Mouse (Mus musculus) forebrain, embryonic 11.5 days (tissue): ENCODE data around the gene Ip6k2. TPM values are rescaled to one million over a fixed set of nuclear protein-coding genes. Genes with fewer than 3 reads are reported as not detected.

Source experiments
- ATAC-seq: fragments of 200-750 bp; cut with Nextera tagmentation; replicated peaks from 2 replicates; pipeline ENCODE4 v1.8.0; 2017; ENCODE audit warnings: moderate TSS enrichment; ENCODE audit not compliant: low FRiP score
- DNase-seq: peaks from one replicate; pipeline ENCODE4 v3.0.0-alpha.2; 2017; ENCODE audit warnings: low spot score
- H3K27ac ChIP-seq: fragments of 300-500 bp; sonication (generic); 2 replicates; pipeline ENCODE4 v1.5.1; 2014; ENCODE audit warnings: low read depth, low read length
- H3K27me3 ChIP-seq: fragments of 300-500 bp; sonication (generic); 2 replicates; pipeline ENCODE4 v1.6.1; 2014; ENCODE audit warnings: mild to moderate bottlenecking, low read length, mixed read lengths; ENCODE audit not compliant: control insufficient read depth, insufficient read depth
- H3K36me3 ChIP-seq: fragments of 300-500 bp; sonication (generic); 2 replicates; pipeline ENCODE4 v1.6.1; 2014; ENCODE audit warnings: mild to moderate bottlenecking, low read length, moderate library complexity, mixed read lengths; ENCODE audit not compliant: control insufficient read depth, insufficient read depth
- H3K4me1 ChIP-seq: fragments of 300-500 bp; sonication (generic); replicated peaks from 2 replicates; pipeline ENCODE4 v1.6.1; 2014; ENCODE audit warnings: low read length, mixed read lengths; ENCODE audit not compliant: control insufficient read depth, insufficient read depth
- H3K4me2 ChIP-seq: fragments of 300-500 bp; sonication (generic); 2 replicates; pipeline ENCODE4 v1.6.1; 2014; ENCODE audit warnings: low read depth, mild to moderate bottlenecking, low read length, moderate library complexity, mixed read lengths; ENCODE audit not compliant: severe bottlenecking
- H3K4me3 ChIP-seq: fragments of 300-500 bp; sonication (generic); 2 replicates; pipeline ENCODE4 v1.5.1; 2014; ENCODE audit warnings: low read depth, low read length
- H3K9ac ChIP-seq: fragments of 300-500 bp; sonication (generic); 2 replicates; pipeline ENCODE4 v1.6.1; 2014; ENCODE audit warnings: low read length
- H3K9me3 ChIP-seq: fragments of 300-500 bp; sonication (generic); 2 replicates; pipeline ENCODE4 v1.6.1; 2016; ENCODE audit warnings: low read length, mixed read lengths; ENCODE audit not compliant: control insufficient read depth
- WGBS: fragments of 180-500 bp; shearing (Covaris S2); extraction: QIAGEN DNeasy Blood & Tissue Kit; methylation state at CpG from one replicate; pipeline ENCODE4 v1.1.7; 2014; 5-methylcytosine and 5-hydroxymethylcytosine counted together
- polyA plus RNA-seq: library from polyadenylated mRNA; unstranded; fragments of >200 nt; fragmentation: Nextera tagmentation; extraction: Ambion mirVana; gene quantifications from 2 replicates; pipeline ENCODE4 v1.2.1, GENCODE M21; 2014

The Ip6k2 gene
- polyA plus RNA-seq, 1 experiment from 2014 or later: 96.6 TPM

DNA sequence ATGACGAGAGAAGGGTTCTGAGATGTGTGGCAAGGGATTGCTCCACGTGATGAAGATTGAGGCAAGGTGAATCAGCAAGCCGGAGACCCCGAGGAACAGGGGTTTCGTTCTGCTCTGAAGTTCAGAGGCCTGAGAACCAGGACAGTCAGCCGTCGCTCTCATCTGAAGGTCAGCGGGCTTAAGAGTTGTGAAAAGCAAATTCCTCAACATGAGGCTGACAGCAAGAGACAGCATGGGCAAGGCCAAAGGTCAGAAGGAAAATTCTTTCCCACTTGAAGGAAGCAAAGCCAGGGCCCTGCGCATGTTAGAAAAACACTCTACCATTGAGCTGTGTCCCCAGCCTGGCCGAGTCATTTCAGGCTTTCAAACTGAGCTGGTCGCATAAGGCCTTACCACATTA, 33.0 kb upstream of the Ip6k2 start:
- H3K4me3 ChIP-seq: no peak overlapping the region
- no peak overlapping the region for H3K4me2 ChIP-seq
- 87% methylated on average over 11 of the region's 11 CpGs for WGBS
- no peaks in the 10 kb centered on the region; the same call in 1 of the 2 replicates for H3K36me3 ChIP-seq
- ATAC-seq (no peak), DNase-seq (no peak)
- no peaks in the 10 kb centered on the region for H3K27me3 ChIP-seq
- no peak overlapping the region for H3K9ac ChIP-seq
- H3K9me3 ChIP-seq: no peaks in the 10 kb centered on the region
- H3K27ac ChIP-seq: no peak overlapping the region
- H3K4me1 ChIP-seq: no peaks in the 10 kb centered on the region

DNA sequence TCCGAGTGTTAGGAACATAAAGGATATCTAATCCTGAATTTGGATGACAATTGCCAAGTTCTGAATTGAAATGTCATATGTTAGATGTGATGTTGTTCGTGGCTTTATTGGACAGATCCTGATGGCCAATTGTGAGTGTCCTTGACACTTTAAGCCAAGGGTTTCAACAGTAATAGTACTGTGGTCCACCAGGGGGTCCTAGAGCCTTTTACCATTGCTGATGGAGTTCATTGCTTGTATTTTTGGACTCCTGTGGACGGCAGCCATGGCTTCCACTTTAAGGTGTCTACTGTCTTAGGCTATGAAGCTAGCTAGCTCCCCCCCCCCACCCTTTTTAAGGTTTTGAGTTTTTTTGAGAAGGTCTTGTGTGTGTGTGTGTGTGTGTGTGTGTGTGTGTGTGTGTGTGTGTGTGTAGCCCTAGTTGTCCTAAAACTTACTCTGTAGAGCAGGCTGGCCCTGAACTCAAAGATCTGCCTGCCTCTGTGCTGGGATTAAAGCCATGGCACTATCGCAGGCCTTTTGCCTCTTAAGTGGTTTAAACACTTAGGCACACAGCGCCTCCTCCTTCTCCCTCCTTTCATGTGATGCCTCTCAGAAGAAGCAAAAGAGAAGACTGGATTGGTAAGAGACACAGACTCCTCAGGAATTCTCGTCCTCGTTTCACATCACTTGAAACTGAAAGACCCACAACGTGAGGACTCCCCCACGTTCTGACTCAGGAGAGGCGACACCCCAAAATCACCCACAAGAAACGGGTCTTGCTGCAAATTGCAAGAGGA, 31.3 kb upstream of the Ip6k2 start:
- no peak overlapping the region for H3K4me2 ChIP-seq
- H3K9me3 ChIP-seq: no peaks in the 10 kb centered on the region
- ATAC-seq (no peak), DNase-seq (no peak)
- H3K4me1 ChIP-seq: no peaks in the 10 kb centered on the region
- no peak overlapping the region for H3K27ac ChIP-seq
- no peak overlapping the region for H3K9ac ChIP-seq
- WGBS: 87% methylated on average over 11 of the region's 11 CpGs
- H3K27me3 ChIP-seq: no peaks in the 10 kb centered on the region
- no peak overlapping the region for H3K4me3 ChIP-seq
- H3K36me3 ChIP-seq: no peaks in the 10 kb centered on the region; the same call in 1 of the 2 replicates

DNA sequence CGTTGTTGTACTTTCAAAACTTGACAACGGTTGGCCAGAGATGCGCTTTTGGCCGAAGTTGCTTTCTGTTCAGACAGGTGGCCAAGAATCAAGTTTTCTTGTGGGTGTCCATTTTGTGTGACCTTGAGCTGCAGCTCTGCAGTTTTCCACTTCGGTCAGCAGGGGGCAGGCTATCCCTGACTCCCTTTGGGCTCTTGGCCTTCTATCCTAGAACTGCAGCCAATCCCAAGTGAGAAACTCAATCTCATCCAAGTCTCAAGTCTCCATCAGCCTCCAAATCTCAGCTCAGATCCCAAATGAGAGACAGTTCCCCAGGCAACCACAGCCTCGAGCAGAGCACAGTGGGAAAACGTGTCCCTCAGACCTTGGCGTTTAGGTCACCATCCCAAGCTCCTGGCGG, 30.3 kb upstream of the Ip6k2 start:
- DNase-seq: peak; percentile 70
- no peaks in the 10 kb centered on the region; the same call in 1 of the 2 replicates for H3K36me3 ChIP-seq
- H3K27me3 ChIP-seq: no peaks in the 10 kb centered on the region
- H3K4me1 ChIP-seq: no peaks in the 10 kb centered on the region
- no peak overlapping the region for H3K4me3 ChIP-seq
- H3K27ac ChIP-seq: no peak overlapping the region
- no peak overlapping the region for H3K4me2 ChIP-seq
- WGBS: 72% methylated on average over 9 of the region's 9 CpGs
- ATAC-seq: no peak
- no peak overlapping the region for H3K9ac ChIP-seq
- H3K9me3 ChIP-seq: no peaks in the 10 kb centered on the region

DNA sequence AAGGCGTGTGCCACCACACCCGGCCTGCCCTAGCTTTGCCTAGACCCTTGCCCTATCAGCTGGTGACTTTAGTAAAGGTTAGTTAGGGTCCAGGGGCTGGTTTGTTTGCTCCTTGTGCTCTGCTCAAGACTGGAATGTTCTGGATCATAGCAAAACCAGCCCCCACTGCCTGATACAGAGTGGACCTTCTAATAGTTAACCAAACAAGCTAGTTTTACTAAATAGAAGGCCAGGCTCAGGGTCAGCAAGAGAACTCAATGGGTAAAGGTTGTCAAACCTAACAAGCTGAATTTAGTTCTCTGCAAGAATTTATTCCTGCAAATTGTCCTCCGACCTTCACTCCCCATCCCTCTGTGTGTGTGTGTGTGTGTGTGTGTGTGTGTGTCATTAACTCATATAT, 29.6 kb upstream of the Ip6k2 start:
- Histone ChIP-seq H3K27me3 (no peaks in the 10 kb centered on the region), H3K4me3 (no peak overlapping the region), H3K27ac (no peak overlapping the region), H3K4me2 (no peak overlapping the region), H3K9ac (no peak overlapping the region), H3K9me3 (no peaks in the 10 kb centered on the region), H3K36me3 (no peaks in the 10 kb centered on the region), H3K4me1 (no peaks in the 10 kb centered on the region)
- WGBS: 91% methylated on average over 3 of the region's 3 CpGs
- ATAC-seq: no peak
- no peak for DNase-seq

DNA sequence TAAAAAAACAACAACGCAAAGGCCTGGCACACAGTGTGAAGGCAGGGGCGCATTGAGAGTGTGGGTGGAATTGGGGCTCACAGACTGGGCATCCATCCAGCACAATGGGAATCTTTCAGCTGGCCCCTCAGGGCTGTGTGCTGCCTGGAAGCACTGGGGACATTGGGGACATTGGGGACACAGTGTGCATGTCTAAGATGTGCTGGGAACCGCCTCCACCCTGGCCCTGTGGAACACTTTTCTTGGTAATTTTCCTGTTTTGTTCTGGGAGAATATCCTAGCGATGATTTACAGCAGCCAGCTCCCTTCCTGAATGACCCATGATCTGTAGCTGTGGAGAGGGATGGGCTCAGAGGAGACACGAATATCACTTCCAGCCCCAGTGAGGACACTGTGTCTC, 29.2 kb upstream of the Ip6k2 start:
- Histone ChIP-seq H3K9me3 (no peaks in the 10 kb centered on the region), H3K4me2 (no peak overlapping the region), H3K27ac (no peak overlapping the region), H3K4me1 (no peaks in the 10 kb centered on the region), H3K4me3 (no peak overlapping the region), H3K27me3 (no peaks in the 10 kb centered on the region), H3K9ac (no peak overlapping the region), H3K36me3 (no peaks in the 10 kb centered on the region)
- DNase-seq: no peak
- ATAC-seq: no peak
- WGBS: 92% methylated on average over 5 of the region's 5 CpGs

DNA sequence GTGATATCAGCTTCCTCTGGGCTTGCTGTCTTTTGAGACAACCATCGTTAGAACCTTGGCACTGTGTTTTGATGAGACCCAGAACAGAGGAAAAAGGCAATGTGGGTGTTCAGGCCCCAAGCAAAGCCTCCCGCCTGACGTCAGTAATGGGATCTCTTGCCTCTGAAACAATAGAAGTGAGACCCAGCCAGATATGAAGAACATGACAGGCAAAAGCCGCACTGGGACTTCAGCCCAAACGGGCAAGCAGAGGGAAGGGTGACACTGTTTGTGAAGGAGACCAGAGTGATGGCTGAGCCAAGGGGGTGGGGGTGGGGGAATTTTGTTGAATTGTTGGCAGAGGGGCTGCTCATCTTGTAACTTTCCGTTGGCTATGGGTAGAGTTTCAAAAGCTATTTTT, 26.2 kb upstream of the Ip6k2 start:
- Histone ChIP-seq H3K9me3 (no peaks in the 10 kb centered on the region; the same call in 1 of the 2 replicates), H3K4me3 (no peak overlapping the region), H3K4me1 (no peaks in the 10 kb centered on the region), H3K36me3 (no peaks in the 10 kb centered on the region), H3K27ac (no peak overlapping the region), H3K27me3 (no peaks in the 10 kb centered on the region), H3K4me2 (no peak overlapping the region), H3K9ac (no peak overlapping the region)
- WGBS: 70% methylated on average over 6 of the region's 6 CpGs
- ATAC-seq: no peak
- no peak for DNase-seq

DNA sequence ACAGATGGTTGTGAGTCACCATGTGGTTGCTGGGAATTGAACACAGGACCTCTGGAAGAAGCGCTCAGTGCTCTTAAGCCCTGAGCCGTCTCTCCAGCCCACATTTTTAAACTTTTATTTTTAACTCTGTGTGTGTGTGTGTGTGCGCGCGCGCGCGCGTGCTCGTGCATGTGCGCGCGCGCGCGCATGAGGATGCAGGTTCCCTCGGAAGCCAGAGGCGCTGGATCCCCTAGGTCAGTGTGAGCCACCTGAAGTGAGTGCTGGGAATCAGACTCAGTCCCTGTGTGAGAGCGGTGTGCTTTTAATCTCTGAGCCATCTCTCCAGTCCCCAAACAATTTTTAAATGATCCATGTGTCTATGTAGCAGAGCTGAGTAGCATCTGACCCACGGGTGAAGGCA, 24.5 kb upstream of the Ip6k2 start:
- ATAC-seq (no peak), DNase-seq (no peak)
- Histone ChIP-seq H3K9me3 (no peaks in the 10 kb centered on the region; the same call in 1 of the 2 replicates), H3K4me3 (no peak overlapping the region), H3K4me1 (no peaks in the 10 kb centered on the region), H3K27me3 (no peaks in the 10 kb centered on the region), H3K36me3 (no peaks in the 10 kb centered on the region), H3K9ac (no peak overlapping the region), H3K27ac (no peak overlapping the region), H3K4me2 (no peak overlapping the region)
- 96% methylated on average over 20 of the region's 20 CpGs for WGBS

DNA sequence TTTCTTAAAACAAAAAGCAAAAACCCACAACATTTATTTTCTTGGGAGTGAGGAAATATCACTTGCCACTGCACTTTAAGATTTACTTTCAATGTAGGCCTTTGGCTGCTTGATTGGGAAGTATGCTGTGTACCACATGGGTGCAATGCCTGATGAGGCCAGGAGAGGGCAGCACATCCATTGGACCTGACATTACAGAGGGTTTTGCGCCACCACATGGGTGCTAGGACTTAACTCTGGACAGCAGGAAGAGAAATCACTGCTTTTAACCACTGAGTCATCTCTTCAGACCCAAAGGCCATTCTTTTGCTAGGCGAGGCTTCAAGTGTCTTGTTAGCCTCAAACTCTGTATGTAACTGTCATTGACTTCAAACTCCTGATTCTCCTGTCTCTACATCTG, 23.8 kb upstream of the Ip6k2 start:
- ATAC-seq (no peak), DNase-seq (peak; percentile 72)
- Histone ChIP-seq H3K27ac (no peak overlapping the region), H3K27me3 (no peaks in the 10 kb centered on the region), H3K9ac (no peak overlapping the region), H3K4me2 (no peak overlapping the region), H3K4me3 (no peak overlapping the region), H3K36me3 (no peaks in the 10 kb centered on the region), H3K4me1 (no peaks in the 10 kb centered on the region), H3K9me3 (no peaks in the 10 kb centered on the region; the same call in 1 of the 2 replicates)
- WGBS: 70% methylated on average over 2 of the region's 2 CpGs

DNA sequence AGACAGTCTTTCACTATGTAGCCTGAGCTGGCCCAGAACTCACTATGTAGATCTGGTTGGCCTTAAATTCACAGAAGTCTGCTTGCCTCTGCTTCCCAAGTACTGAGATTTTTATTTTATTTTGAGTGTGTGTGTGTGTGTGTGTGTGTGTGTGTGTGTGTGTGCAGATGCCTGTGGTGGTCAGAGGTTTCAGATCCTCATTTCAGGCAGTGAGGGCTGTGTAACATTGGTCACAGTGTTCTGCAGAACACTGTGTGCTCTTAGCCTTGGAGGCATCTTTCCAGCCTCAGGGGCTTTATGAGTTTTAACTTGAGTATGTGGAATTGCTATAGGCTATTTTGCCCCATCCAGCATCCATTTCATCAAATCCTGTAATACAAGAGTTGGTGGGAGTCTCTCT, 22.0 kb upstream of the Ip6k2 start:
- ATAC-seq: no peak
- H3K9me3 ChIP-seq: no peaks in the 10 kb centered on the region; the same call in 1 of the 2 replicates
- H3K27ac ChIP-seq: no peak overlapping the region
- H3K27me3 ChIP-seq: no peaks in the 10 kb centered on the region
- no peak overlapping the region for H3K9ac ChIP-seq
- no peaks in the 10 kb centered on the region for H3K4me1 ChIP-seq
- no peaks in the 10 kb centered on the region for H3K36me3 ChIP-seq
- H3K4me3 ChIP-seq: no peak overlapping the region
- H3K4me2 ChIP-seq: no peak overlapping the region
- DNase-seq: no peak
